Mouse (Mus musculus): ENCODE data around the gene Aif1l.

Gene Aif1l

GRCm38 (mm10) chr2:32008716-32009115 lies 58.8 kb downstream of the Aif1l start:
- in situ Hi-C loops (cut with MboI, MseI): loop anchor here (25.0 kb wide), 1 partner anchor 1996 kb away; no protein-coding TSS in a partner anchor

- in situ Hi-C loops (cut with MboI, MseI): loop anchor here (25.0 kb wide), 1 partner anchor 2007 kb away; no protein-coding TSS in a partner anchor
Measured at GRCm38 (mm10) chr2:32019704-32020103, 69.8 kb downstream of the Aif1l start.

- in situ Hi-C loops (cut with MboI, MseI): loop anchor here (25.0 kb wide), 1 partner anchor 2008 kb away; no protein-coding TSS in a partner anchor
Measured at GRCm38 (mm10) chr2:32020229-32020628, 70.3 kb downstream of the Aif1l start.
